Mouse (Mus musculus) hindbrain, embryonic 10.5 days (tissue): ENCODE measurements around the gene Gnat1. TPM values are rescaled to one million over a fixed set of nuclear protein-coding genes. Genes with fewer than 3 reads are reported as not detected.

ENCODE experiments used
- DNase-seq: peaks from one replicate; pipeline ENCODE4 v3.0.0-alpha.2; 2017; ENCODE audit warnings: low spot score
- H3K27ac ChIP-seq: fragments of 300-500 bp; sonication (generic); 2 replicates; pipeline ENCODE4 v1.5.1; 2016; ENCODE audit warnings: mild to moderate bottlenecking, moderate library complexity
- H3K27me3 ChIP-seq: fragments of 300-500 bp; sonication (generic); 2 replicates; pipeline ENCODE4 v1.6.1; 2016; ENCODE audit warnings: mild to moderate bottlenecking; ENCODE audit not compliant: poor library complexity, insufficient read depth, severe bottlenecking
- H3K36me3 ChIP-seq: fragments of 300-500 bp; sonication (generic); 2 replicates; pipeline ENCODE4 v1.6.1; 2016; ENCODE audit warnings: mild to moderate bottlenecking, moderate library complexity
- H3K4me1 ChIP-seq: fragments of 300-500 bp; sonication (generic); replicated peaks from 2 replicates; pipeline ENCODE4 v1.6.1; 2016; ENCODE audit warnings: mild to moderate bottlenecking
- H3K4me3 ChIP-seq: fragments of 300-500 bp; sonication (generic); 2 replicates; pipeline ENCODE4 v1.5.1; 2016; ENCODE audit warnings: mild to moderate bottlenecking, moderate library complexity
- H3K9me3 ChIP-seq: fragments of 300-500 bp; sonication (generic); 2 replicates; pipeline ENCODE4 v1.6.1; 2016; ENCODE audit warnings: mild to moderate bottlenecking, moderate library complexity
- WGBS: fragments of 180-500 bp; shearing (Covaris S2); methylation state at CpG from one replicate; pipeline ENCODE4 v1.1.7; 2016; 5-methylcytosine and 5-hydroxymethylcytosine counted together
- polyA plus RNA-seq: library from polyadenylated mRNA; unstranded; fragments of >200 nt; fragmentation: Nextera tagmentation; extraction: Ambion mirVana; gene quantifications from 2 replicates; pipeline ENCODE4 v1.2.1, GENCODE M21; 2016

Gene Gnat1
- polyA plus RNA-seq, 1 experiment from 2014 or later = 3.1 TPM

DNA sequence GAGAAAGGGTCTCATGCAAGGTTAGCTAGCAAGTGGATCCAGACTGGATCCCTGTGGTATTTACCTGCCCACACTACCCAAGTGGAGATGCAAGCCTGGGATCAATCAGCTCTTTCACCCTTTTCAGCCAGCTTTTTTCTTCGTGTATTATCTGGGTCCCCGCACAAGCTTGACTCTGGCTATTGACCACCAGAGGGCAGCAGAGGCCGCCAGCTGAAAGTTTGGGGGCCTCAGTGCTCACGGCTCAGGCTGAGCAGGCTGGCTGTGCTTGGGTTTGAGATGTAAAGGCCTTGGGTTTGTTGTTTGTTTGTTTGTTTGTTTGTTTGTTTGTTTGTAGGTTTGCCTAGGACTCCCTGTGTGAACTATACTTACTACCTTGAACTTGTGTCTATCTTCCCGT is 33.9 kb downstream of the Gnat1 start:
- WGBS = 9% methylated on average over 5 of the region's 5 CpGs
- 0 out of 2 replicates have a peak, but pooled peaks cover 4% of the 10 kb centered on the region for H3K27me3 ChIP-seq
- no peaks in the 10 kb centered on the region for H3K9me3 ChIP-seq
- DNase-seq = peak; percentile 86
- H3K4me3 ChIP-seq = no peak overlapping the region
- peaks cover 41% of the 10 kb centered on the region for H3K4me1 ChIP-seq
- H3K36me3 ChIP-seq = no peaks in the 10 kb centered on the region
- H3K27ac ChIP-seq = no peak overlapping the region

DNA sequence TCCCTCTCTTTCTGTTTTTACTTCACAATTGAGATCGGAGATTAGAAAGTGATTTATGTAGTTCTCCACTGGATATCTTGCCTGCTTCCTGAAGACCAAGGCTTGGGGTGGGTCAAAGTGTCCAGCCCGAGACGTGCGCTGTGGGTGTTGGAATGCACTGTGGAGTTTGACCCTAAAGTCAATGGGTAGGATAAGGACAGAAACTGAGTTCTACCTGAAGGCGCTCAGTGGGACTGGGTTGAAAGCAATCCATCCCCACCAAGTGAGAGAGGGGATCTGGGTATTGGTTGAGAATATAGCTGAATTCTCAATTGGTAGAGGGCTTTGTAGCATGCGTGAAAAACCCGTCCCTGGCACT is 34.4 kb downstream of the Gnat1 start:
- Histone ChIP-seq H3K9me3 (no peaks in the 10 kb centered on the region), H3K4me3 (peak overlapping the region; percentile 52; the same call in 1 of the 2 replicates), H3K27ac (peak overlapping the region; percentile 90), H3K4me1 (peaks cover 41% of the 10 kb centered on the region), H3K27me3 (0 out of 2 replicates have a peak, but pooled peaks cover 2% of the 10 kb centered on the region), H3K36me3 (no peaks in the 10 kb centered on the region)
- no peak for DNase-seq
- WGBS = 61% methylated on average over 7 of the region's 7 CpGs

DNA sequence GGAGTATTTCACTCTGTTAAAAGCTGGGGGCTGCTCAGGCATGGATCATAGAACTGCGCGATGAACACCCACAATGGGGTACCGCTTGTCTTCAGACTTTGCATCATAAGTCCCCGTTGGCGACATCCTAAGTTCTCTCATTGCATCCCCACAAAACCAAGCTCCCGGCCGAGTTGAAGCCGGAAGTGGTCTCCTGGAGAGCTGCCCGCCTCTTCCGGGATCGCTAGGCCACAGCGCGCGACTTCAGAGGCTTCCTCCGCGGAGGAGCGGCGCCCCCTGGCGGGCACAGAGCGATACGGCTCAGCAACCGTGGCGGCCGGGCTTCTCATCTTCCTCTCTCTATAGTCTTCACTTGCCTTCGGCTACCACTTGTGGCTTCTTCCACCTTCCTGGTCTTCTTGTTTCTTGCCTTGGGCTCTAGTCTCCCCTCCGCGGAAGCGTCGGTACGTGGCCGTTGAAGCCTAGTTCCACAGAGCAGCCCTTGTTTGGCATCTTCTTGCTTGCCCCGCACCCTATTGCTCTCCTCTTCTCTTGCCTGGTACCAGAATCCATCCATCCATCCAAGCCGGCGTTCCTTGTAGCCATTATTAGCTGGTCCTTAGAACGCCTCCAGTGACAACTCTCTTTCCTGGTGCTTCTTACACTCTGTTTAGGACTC is 34.9 kb downstream of the Gnat1 start:
- Histone ChIP-seq H3K27me3 (no peaks in the 10 kb centered on the region), H3K36me3 (no peaks in the 10 kb centered on the region), H3K4me1 (peaks cover 42% of the 10 kb centered on the region), H3K27ac (peak overlapping the region; percentile 90), H3K9me3 (no peaks in the 10 kb centered on the region), H3K4me3 (peak overlapping the region; percentile 52)
- DNase-seq = peak; percentile 92
- WGBS = 6% methylated on average over 35 of the region's 35 CpGs

DNA sequence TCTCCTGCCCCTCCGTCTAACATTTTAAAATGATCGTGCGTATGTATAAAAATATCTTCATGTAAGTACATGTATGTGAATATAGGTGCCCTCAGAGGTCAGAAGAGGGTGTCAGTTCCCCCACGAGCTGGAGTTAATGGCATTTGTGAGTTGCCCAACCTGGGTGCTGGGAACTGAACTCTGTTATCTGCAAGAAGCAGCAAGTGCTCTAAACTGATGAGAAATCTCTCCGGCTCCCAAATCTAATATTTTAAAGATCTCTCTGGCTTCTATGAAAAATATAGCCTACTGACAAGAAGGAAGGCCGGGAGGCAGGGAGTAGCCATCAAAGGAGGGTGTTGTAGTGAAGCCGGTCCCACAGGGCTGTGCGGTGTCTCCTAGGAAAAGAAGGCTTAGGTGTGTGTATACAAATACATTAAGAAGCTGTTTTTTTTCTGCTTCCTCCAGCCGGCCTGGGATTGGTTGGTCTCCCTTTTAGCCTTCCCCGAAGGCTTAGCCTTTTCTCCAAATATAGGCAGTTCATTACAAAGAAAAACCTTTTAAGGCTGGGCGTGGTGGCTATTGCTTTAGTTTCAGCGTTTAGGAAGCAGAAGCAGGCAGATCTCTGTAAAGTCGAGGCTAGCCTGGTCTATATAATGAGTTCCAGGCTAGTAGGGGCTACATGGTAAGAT is 35.8 kb downstream of the Gnat1 start:
- Histone ChIP-seq H3K36me3 (no peaks in the 10 kb centered on the region), H3K4me1 (peaks cover 49% of the 10 kb centered on the region), H3K27ac (peak overlapping the region; percentile 90), H3K9me3 (no peaks in the 10 kb centered on the region), H3K27me3 (no peaks in the 10 kb centered on the region), H3K4me3 (peak overlapping the region; percentile 52; the same call in 1 of the 2 replicates)
- WGBS = 93% methylated on average over 13 of the region's 13 CpGs
- no peak for DNase-seq

DNA sequence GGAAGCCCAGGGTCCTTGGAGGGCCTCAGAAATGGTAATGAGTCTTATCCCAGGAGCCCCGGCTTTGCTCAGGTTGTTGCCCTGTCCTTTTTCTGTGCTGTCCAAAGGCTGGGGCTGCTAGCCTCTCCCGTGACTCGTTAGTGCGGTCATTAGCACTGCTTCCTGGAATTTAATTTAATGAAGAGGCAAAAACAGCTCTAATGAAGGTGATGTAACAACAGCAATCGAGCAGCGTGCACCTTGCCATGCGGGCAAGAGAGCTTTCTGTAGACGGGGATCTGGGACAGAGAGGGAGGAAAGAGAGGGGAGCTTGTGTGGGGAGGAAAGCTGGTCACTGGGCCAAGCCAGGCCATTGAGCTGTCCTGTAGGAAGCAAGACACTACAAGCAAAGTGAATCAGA is 37.8 kb downstream of the Gnat1 start:
- Histone ChIP-seq H3K27ac (peak overlapping the region; percentile 81), H3K4me3 (no peak overlapping the region), H3K36me3 (no peaks in the 10 kb centered on the region), H3K9me3 (no peaks in the 10 kb centered on the region), H3K4me1 (peaks cover 62% of the 10 kb centered on the region), H3K27me3 (no peaks in the 10 kb centered on the region)
- 47% methylated on average over 8 of the region's 8 CpGs for WGBS
- no peak for DNase-seq

DNA sequence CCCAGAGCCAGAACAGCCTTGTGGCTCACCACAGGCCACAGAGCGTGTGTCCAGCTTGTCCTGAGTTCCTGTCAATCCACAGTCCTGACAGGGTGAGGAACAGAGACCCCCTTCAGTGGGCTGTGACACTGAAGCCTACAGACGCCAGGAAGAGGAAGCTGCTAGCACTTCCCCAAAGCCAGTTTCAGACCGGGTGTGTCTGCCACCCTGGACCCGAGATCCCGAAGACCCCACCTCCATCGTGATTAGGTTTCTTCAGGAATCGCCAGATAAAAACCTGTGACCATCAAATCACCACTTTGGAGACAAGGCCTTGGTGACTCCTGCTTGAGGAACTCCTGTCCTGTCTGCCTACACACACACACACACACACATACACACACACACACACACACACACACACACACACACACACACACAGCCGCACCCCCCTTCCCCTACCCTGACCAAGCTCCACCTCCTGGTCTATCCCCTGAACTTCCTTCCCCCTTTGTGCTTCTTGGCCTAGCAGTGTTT is 39.2 kb downstream of the Gnat1 start:
- Histone ChIP-seq H3K4me1 (peaks cover 75% of the 10 kb centered on the region), H3K27me3 (no peaks in the 10 kb centered on the region), H3K36me3 (no peaks in the 10 kb centered on the region), H3K9me3 (no peaks in the 10 kb centered on the region), H3K27ac (peak overlapping the region; percentile 79), H3K4me3 (no peak overlapping the region)
- 30% methylated on average over 8 of the region's 8 CpGs for WGBS
- DNase-seq = peak; percentile 41

DNA sequence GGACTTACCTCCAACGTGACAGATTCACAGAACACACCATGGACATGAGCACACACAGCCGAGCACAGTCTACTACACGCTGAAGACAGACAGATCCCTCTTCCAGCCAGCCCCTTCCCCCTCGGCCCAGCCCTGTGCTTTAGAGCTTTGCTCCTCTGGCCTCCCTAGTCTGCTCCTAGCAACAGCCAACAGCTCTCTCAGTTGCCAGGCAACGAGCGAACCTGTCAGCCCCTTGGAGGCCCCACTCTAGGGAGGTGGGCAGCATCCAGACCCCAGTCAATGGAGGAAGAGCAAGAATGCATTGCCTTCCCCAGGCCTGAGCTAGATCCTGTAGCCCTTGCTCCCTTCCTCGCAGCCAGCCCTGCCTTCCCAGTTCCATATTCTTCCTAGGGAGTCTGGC is 42.4 kb downstream of the Gnat1 start:
- peaks cover 11% of the 10 kb centered on the region for H3K36me3 ChIP-seq
- 22% methylated on average over 7 of the region's 7 CpGs for WGBS
- H3K27me3 ChIP-seq = no peaks in the 10 kb centered on the region
- no peaks in the 10 kb centered on the region for H3K9me3 ChIP-seq
- H3K27ac ChIP-seq = peak overlapping the region; percentile 99
- DNase-seq = peak; percentile 88
- H3K4me1 ChIP-seq = peaks cover 87% of the 10 kb centered on the region
- peak overlapping the region; percentile 27 for H3K4me3 ChIP-seq

DNA sequence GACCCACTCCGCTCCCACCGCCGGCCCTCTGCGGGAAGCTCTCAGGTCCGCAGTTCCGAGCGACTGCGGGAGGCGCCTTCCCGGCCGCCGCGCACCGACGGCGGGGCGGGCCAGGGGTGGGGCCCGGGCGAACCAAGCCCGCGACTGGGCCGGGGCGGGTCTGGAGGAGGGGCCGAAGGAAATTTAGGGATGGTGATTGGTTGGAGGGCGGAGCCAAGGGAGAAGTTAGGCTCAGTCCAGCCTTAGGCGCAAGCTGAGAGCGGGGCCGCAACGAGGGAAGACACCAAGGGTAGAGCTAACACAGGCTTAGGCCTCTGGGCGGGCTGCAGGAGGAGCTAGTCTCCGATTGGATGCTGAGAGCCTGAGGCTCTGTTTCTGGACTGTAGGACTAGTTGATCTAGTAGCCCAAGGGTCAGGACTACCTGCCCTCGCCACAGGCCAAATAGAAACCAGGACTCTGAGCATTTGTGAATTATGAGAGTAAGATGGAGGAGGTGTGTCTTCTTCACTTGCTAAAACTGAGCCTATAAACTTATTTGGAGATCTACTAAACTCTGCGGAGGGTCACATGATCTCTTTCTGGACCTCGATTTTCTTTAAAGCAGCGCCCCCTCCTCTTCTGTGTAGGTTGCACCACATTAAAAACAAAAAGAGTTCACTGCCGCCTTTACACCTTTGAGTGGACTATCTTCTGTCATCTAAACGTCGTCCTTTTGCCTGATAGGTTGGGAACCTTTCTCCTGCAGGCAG is 44.1 kb downstream of the Gnat1 start, which contains the start of gene Gnai2:
TSS of gene Gnai2 (minus strand) at position 89 of the 750 bp plus-strand sequence.
- Histone ChIP-seq H3K9me3 (no peaks in the 10 kb centered on the region), H3K27ac (peak within 1 kb of the TSS; percentile 99), H3K27me3 (no peaks in the 10 kb centered on the region), H3K4me1 (peaks cover 87% of the 10 kb centered on the region), H3K4me3 (peak within 1 kb of the TSS; percentile 87), H3K36me3 (peaks cover 16% of the 10 kb centered on the region)
- WGBS = 2% methylated on average over 38 of the region's 38 CpGs
- DNase-seq = peak; percentile 97

DNA sequence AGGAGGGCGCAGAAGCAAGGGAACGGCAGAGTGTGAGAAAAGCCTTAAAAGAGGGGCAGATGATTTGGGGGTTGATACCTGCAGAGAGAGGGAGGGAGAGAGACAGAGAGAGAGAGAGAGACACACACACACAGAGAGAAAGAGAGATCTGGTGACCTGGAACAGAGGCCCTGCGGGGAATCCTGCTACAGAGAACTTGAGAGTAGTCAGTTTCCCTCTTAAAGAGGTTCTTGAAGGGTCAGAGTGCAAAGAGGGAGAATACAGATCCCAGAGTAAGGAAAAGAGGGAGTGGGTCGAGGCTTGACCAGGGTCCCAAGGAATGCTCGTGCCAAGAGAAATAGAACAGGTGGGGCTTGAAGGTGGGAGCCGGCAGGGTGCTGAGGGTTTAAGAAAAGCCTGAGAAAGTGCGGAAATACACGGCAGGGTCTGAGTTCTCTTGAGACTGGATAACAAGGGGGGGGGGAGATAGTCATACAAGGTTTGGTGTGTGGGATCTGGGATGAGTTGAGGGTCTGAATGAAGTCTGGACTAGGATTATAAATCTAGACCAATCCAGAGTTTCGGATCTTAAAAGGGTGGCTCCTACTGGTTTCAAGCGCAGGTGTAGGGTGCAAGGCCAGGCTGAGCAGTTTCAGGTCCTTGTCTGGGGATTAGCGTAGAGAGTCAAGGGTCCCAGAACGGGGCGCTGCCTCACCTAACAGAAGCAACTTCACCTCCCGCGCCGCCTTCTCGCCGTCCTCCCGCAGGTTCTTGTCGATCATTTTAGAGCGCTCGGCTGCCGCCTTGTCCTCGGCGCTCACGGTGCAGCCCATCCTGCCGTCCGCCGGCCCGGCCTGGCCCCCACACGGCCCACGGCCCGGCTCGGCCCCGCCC is 44.9 kb downstream of the Gnat1 start:
- Histone ChIP-seq H3K4me3 (peak overlapping the region; percentile 87), H3K36me3 (peaks cover 16% of the 10 kb centered on the region), H3K9me3 (no peaks in the 10 kb centered on the region), H3K27me3 (no peaks in the 10 kb centered on the region), H3K27ac (peak overlapping the region; percentile 99), H3K4me1 (peaks cover 87% of the 10 kb centered on the region)
- WGBS = under 1% methylated on average over 35 of the region's 35 CpGs
- DNase-seq = no peak

DNA sequence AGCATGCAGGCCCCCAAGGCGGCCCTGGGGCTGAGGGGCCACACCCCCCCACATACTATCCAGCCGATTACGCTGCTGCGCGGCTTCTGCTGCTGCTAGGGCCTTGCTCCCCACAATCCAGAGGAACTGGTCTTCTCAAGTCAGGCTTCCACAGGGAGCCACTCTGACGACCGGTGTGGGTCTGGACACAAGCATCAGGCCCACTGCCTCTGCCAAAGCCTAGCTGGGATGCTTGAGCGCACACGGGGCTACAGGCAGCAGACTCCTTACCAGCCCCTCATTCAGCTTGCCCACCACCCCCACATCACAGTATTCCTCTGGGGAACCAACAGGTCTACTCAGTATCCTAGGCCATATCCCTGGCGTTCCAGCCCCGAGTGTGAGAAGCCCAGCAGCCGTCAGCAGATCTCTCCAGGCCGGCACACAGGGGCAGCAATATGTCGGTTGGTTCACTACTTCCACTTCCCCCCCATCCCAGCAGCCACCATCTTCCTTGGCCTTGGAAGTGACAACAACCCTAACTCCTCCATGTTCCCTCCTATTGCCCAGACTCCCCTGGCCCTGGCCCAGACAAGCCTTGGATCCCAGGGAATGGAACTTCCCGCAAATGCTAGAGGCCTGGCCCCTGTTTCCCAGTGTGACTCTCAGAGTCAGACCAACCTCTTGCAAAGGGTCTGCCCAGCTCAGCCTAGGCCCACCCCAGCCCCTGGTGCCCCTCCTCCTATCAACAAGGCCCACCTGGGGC is 45.7 kb downstream of the Gnat1 start:
- no peaks in the 10 kb centered on the region for H3K9me3 ChIP-seq
- DNase-seq = peak; percentile 48
- 1% methylated on average over 15 of the region's 15 CpGs for WGBS
- peak overlapping the region; percentile 99 for H3K27ac ChIP-seq
- H3K27me3 ChIP-seq = no peaks in the 10 kb centered on the region
- H3K4me3 ChIP-seq = peak overlapping the region; percentile 87
- H3K36me3 ChIP-seq = peaks cover 23% of the 10 kb centered on the region
- H3K4me1 ChIP-seq = peaks cover 87% of the 10 kb centered on the region

DNA sequence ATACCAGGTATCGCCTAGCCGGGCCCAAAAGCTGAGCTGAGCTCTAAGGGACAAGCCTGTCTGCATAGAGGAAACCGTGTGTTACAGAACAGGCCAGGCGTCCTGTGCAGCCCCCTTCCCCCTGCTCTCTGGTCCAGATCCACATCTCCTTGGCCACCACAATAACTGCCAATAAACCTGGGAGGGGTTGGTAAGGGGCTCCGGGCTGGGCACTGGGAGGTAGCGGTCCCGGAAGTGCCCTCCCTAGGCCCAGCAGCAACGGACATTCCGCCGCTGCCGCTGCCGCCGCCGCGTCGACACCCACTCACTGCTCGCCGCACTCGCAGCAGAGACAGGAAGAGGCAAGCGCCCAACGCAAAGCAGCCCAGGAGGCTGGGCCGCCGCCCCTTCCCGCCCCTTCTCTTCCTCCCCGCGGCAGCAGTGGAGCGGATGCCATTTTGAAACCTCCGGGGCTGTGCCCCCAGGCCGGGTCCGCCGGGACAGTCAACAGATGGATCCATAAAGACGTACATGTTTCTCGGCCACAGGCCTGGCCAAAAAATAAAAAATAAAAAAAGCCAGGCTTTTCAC is 46.3 kb downstream of the Gnat1 start:
- Histone ChIP-seq H3K27ac (peak overlapping the region; percentile 99), H3K9me3 (no peaks in the 10 kb centered on the region), H3K27me3 (no peaks in the 10 kb centered on the region), H3K4me3 (peak overlapping the region; percentile 87), H3K36me3 (peaks cover 30% of the 10 kb centered on the region), H3K4me1 (peaks cover 94% of the 10 kb centered on the region)
- WGBS = under 1% methylated on average over 33 of the region's 33 CpGs
- DNase-seq = peak; percentile 75
